Mouse (Mus musculus) G1E (cell line): ENCODE measurements at regions not wholly inside any gene's neighbourhood (a gene's known extent, or its start where the extent isn't known, plus 50 kb on each side); places are given as distances from the start of the nearest gene placed in this dataset.

Source experiments
- CTCF ChIP-seq: IDR thresholded peaks from 2 replicates; pipeline ENCODE4 v1.5.1; 2012; ENCODE audit warnings: low read depth, low read length, inconsistent platforms, mixed read lengths
- GATA2 ChIP-seq: IDR thresholded peaks from 2 replicates; pipeline ENCODE4 v1.6.1; 2012; ENCODE audit warnings: low read depth, low read length, inconsistent platforms, borderline replicate concordance

- no peak for TF ChIP-seq GATA2
- TF ChIP-seq CTCF = no peak
Observed at GRCm38 (mm10) chr13:28870681-28871080, 82.8 kb downstream of the Sox4 start.
